Mouse (Mus musculus) urinary bladder, postnatal 0 days (tissue): Measurements from ENCODE around the gene Gpr55. TPM values are rescaled to one million over a fixed set of nuclear protein-coding genes. Genes with fewer than 3 reads are reported as not detected.

Experiments used
- polyA plus RNA-seq: library from polyadenylated mRNA; unstranded; fragments of >200 nt; fragmentation: Nextera tagmentation; extraction: Ambion mirVana; gene quantifications from 2 replicates; pipeline ENCODE4 v1.2.1, GENCODE M21; 2015

The Gpr55 gene
- polyA plus RNA-seq: 0.06 and 0.11 TPM in 2 replicates

DNA sequence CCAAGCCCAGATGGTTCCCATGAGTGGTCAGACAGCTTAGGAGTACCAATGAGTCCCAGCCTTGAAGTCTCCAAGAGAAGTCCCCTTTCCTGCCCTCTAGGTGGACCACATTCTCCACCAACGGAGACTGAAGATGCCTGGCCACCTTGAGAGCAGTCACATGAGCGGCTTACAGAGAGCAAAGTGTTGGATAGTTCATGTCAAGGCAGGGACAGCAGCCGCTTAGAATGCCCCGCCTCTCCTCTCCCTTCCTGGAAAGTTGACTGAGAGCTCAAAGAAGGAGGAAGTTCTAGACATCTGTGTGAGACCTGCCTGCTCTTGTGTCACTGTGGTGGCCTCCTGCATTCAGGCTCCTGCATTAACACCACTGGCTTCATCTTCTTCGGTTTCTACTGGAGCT, at the start of gene Gpr55:
Gene Gpr55 (minus strand): TSS at position 135 of the 400 bp plus-strand sequence.

DNA sequence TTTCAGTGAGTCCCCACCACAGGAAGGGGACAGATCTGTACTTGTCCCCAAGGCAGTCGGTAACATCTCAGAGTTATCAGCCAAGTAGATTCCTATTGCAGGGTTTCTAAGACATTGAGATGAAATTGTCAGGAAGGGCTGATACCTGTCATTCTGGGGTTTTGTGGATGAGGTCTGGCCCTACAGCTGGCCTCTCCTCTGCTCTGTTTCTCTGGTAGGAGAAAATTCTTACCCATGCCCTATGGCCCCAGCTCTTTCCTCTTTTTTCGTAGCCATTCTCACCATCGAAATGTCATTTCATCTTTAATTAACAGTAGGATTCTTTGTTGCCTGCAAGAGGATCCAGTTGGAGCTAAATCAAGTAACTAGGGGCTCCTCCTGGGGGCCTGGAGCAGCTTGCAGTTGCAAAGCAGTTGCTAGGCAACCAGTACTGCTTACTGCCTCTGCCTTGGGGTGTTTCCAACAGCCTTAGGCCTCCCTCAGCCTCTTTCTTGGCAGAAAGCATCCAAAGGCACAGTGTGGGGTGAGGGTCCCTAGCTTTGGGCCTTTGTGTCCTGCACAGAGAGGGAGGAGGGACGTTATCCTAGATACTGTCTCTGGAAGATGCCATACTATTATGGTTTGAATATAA, 32.6 kb downstream of the Gpr55 start, which contains the start of gene 4933407L21Rik:
Gene 4933407L21Rik (plus strand): TSS at position 427 of the 631 bp plus-strand sequence.

DNA sequence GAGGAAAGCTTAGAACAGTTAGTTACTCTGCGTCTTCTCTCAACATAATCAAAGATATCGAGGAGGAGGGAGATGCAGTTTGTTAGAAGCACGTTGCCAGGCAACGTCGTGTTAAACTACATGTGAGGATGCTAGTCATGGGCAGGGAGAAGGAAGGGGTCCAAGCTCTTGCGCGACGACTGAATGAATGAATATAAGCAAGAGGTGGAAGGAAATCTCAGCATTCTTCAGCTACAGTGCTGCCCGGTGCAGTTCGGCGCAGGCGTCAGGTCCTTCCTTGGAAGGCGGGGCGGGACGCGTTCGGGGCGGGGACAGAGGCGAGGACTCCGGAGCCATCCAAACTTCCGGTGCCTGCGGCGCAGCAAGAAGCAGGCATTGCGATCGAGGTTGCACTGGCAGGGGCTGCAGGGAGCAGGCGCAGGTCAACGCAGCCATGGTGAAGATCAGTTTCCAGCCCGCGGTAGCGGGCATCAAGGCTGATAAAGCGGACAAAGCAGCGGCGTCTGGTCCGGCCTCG, 66.5 kb downstream of the Gpr55 start, which contains the start of gene Itm2c:
Gene Itm2c (plus strand): TSS at position 51 of the 517 bp plus-strand sequence.

Other genes with a start within 250 kb of the Gpr55 start
- 2.3 and 2.4 TPM in 2 replicates for gene A630001G21Rik, start 182.4 kb downstream of the Gpr55 start, polyA plus RNA-seq
- 35.6 and 46.3 TPM in 2 replicates for gene Cab39, start 167.6 kb downstream of the Gpr55 start, polyA plus RNA-seq
- gene Itm2c, start 66.7 kb downstream of the Gpr55 start, polyA plus RNA-seq: 125 and 138 TPM in 2 replicates
- 0.20 TPM in 1 of 2 replicates, not detected in the other for gene 4933407L21Rik, start 32.5 kb downstream of the Gpr55 start, polyA plus RNA-seq
- not detected in 2 replicates for gene Spata3, start 55.8 kb upstream of the Gpr55 start, polyA plus RNA-seq
- gene 2810459M11Rik, start 84.9 kb upstream of the Gpr55 start, polyA plus RNA-seq: 0.15 and 0.23 TPM in 2 replicates
- gene Psmd1, start 103.4 kb upstream of the Gpr55 start, polyA plus RNA-seq: 99.1 and 101 TPM in 2 replicates
- 0.70 and 1.1 TPM in 2 replicates for gene Htr2b, start 151.0 kb upstream of the Gpr55 start, polyA plus RNA-seq
- gene Gm21972, start 172.6 kb upstream of the Gpr55 start, polyA plus RNA-seq: 0.30 TPM in 1 of 2 replicates, not detected in the other
- gene Armc9, start 193.8 kb upstream of the Gpr55 start, polyA plus RNA-seq: 10.1 TPM in 2 replicates